Comparison of ENCODE assay signal across 18 mouse cellular contexts in the genomic region with DNA sequence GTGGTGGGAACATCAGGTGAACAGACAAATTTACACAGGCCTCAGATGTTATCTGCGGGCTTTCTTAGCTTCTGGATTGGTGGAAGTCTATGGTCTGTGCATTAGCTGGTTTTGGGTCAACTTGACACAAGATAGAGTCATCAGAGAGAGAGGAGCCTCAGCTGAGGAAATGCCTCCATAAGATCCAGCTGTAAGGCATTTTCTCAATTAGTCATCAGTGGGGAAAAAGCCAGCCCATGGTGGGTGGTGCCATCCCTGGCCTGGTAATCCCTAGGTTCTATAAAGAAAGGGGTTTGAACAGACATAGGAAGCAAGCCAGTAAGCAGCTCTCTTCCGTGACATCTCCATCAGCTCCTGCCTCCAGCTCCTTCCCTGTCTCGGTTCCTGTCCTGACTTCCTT. TPM values are rescaled to one million over a fixed set of nuclear protein-coding genes. Genes with fewer than 3 reads are reported as not detected.
"Had no signal": no experiment of that assay in that cellular context is flagged by ENCODE, and none has a peak within 500 bp of the region (broad histone marks: within the 10 kb centered on the region; RNA-seq: fewer than 3 reads in every experiment).

No protein-coding gene starts in this region.

- H3K4me1 ChIP-seq: neural tube, embryonic 13.5 days; neural tube, embryonic 15.5 days; stomach, embryonic 15.5 days had no signal

- H3K9ac ChIP-seq: neural tube, embryonic 13.5 days; neural tube, embryonic 15.5 days; stomach, embryonic 15.5 days had no signal

- H3K27me3 ChIP-seq: neural tube, embryonic 13.5 days; neural tube, embryonic 15.5 days; stomach, embryonic 15.5 days had no signal

- H3K27ac ChIP-seq: neural tube, embryonic 13.5 days; neural tube, embryonic 15.5 days; stomach, embryonic 15.5 days; stomach, postnatal 0 days had no signal

- H3K4me2 ChIP-seq: neural tube, embryonic 13.5 days; neural tube, embryonic 15.5 days; stomach, embryonic 15.5 days had no signal

- H3K9me3 ChIP-seq: neural tube, embryonic 15.5 days; stomach, embryonic 15.5 days had no signal

- H3K36me3 ChIP-seq: neural tube, embryonic 13.5 days; neural tube, embryonic 15.5 days; stomach, embryonic 15.5 days had no signal

- H3K4me3 ChIP-seq: neural tube, embryonic 13.5 days; neural tube, embryonic 15.5 days; stomach, embryonic 15.5 days had no signal

- DNase-seq: retina, postnatal 1 day; right cerebral cortex, adult 18-20 months; right cerebral cortex, postnatal 14 days; right cerebral cortex, postnatal 25 days; right cerebral cortex, postnatal 4 days; spleen, adult 18-20 months; thymus, adult 18-20 months; thymus, adult 2 months; thymus, postnatal 14 days; thymus, postnatal 25 days; thymus, postnatal 36 days; thymus, postnatal 4 days had no signal

RNA-seq across cellular contexts. Expression of a gene that starts 25.9 kb away (rescaled TPM):
- total RNA-seq: neutrophil, adult 5-6 weeks had no signal
- polyA plus RNA-seq: small intestine, adult 2 months had no signal
